19 mouse cellular contexts compared by ENCODE assay signal in the genomic region with DNA sequence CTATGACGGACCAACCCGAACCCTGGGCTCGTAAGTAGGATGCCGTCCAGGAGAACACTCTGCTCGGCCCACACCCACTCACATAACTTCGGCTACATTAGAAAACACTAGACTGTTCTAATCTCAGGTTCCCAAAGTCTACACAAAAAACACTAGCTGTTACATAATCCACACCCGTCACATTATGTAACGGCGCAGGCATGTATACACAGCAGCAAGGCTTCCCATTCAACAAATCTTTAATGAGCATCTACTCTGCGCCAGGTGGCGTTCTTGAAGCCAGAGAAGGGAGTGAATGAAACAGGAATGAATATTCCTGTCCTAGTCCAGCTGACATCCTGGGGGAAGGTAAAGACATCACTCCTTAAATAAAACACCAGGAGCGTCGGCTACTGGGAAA. TPM values are rescaled to one million over a fixed set of nuclear protein-coding genes. Genes with fewer than 3 reads are reported as not detected.
DNase-seq lines count a peak whose midpoint lies in the region; ATAC-seq and TF ChIP-seq lines count a peak whose summit lies in the region.
"Had no signal": no experiment of that assay in that cellular context is flagged by ENCODE, and none has a peak within 500 bp of the region (broad histone marks: within the 10 kb centered on the region; RNA-seq: fewer than 3 reads in every experiment).

No protein-coding gene starts in this region.

- ATAC-seq in hindbrain, embryonic 16.5 days = no peak
- ATAC-seq: intestine, postnatal 0 days; midbrain, embryonic 15.5 days had no signal

- 83% methylated on average over 13 of the region's 13 CpGs for WGBS in hindbrain, embryonic 16.5 days

- DNase-seq in left cerebral cortex, adult 18-20 months (ENCODE audit: low spot score in 2 of 2) = peak; percentile 69 to 76
- no peak for DNase-seq in left cerebral cortex, postnatal 10 days (ENCODE audit: extremely low spot score in 1 of 2, low spot score in 2 of 2)
- DNase-seq in right cerebral cortex, adult 18-20 months = peak; percentile 78
- no peak for DNase-seq in right cerebral cortex, postnatal 10 days (ENCODE audit: low spot score in 2 of 2)
- peak; percentile 54 to 69 for DNase-seq in right cerebral cortex, postnatal 36 days (ENCODE audit: low spot score in 2 of 2)
- DNase-seq: adrenal gland, postnatal 25 days; B cell, adult 2 months; cerebellum, adult 9-11 months; embryo, embryonic 11 days; heart, postnatal 36 days; kidney, postnatal 10 days had no signal

- no peak overlapping the region for H3K27ac ChIP-seq in cortical plate, adult 2 months (ENCODE audit: insufficient read depth, low read length)
- no peak overlapping the region for H3K27ac ChIP-seq in hindbrain, embryonic 16.5 days (ENCODE audit: low read depth, low read length)
- H3K27ac ChIP-seq: embryonic facial prominence, embryonic 15.5 days; forebrain, embryonic 12.5 days; heart, embryonic 13.5 days; hindbrain, embryonic 15.5 days; midbrain, embryonic 15.5 days had no signal

- H3K36me3 ChIP-seq in hindbrain, embryonic 16.5 days (ENCODE audit: control insufficient read depth, insufficient read depth, low read length) = peaks cover 2% of the 10 kb centered on the region; the same call in 1 of the 2 replicates
- H3K36me3 ChIP-seq: midbrain, embryonic 15.5 days had no signal

- intact Hi-C loops in left cerebral cortex, postnatal 10 days (cut with DNase I) = no loop called here

- peak; percentile 5; the same call in 1 of the 2 replicates for TF ChIP-seq CTCF in cortical plate, adult 2 months (IDR thresholded peaks at IDR 0.05; ENCODE audit: extremely low read depth, insufficient read depth, low read length)

- TF ChIP-seq POLR2A in cortical plate, adult 2 months (IDR thresholded peaks at IDR 0.05; ENCODE audit: extremely low read depth, insufficient read depth, low read length) = no peak

- no peak overlapping the region for H3K4me2 ChIP-seq in hindbrain, embryonic 16.5 days (ENCODE audit: low read length)
- H3K4me2 ChIP-seq: embryonic facial prominence, embryonic 15.5 days; forebrain, embryonic 12.5 days; heart, embryonic 13.5 days; hindbrain, embryonic 15.5 days; midbrain, embryonic 15.5 days had no signal

- H3K4me1 ChIP-seq in cortical plate, adult 2 months (ENCODE audit: control insufficient read depth, insufficient read depth, low read length) = peaks cover 5% of the 10 kb centered on the region; the same call in 1 of the 2 replicates
- no peaks in the 10 kb centered on the region; the same call in 1 of the 2 replicates for H3K4me1 ChIP-seq in hindbrain, embryonic 16.5 days (ENCODE audit: control insufficient read depth, insufficient read depth, low read depth, low read length)
- H3K4me1 ChIP-seq: hindbrain, embryonic 15.5 days; midbrain, embryonic 15.5 days had no signal

- H3K9me3 ChIP-seq in hindbrain, embryonic 16.5 days (ENCODE audit: control insufficient read depth, low read length) = no peaks in the 10 kb centered on the region
- H3K9me3 ChIP-seq: embryonic facial prominence, embryonic 15.5 days; forebrain, embryonic 12.5 days; heart, embryonic 13.5 days; hindbrain, embryonic 15.5 days; midbrain, embryonic 15.5 days had no signal

- H3K27me3 ChIP-seq in hindbrain, embryonic 16.5 days (replicated peaks; ENCODE audit: control insufficient read depth, insufficient read depth, low read length) = no peaks in the 10 kb centered on the region
- H3K27me3 ChIP-seq: embryonic facial prominence, embryonic 15.5 days; forebrain, embryonic 12.5 days; heart, embryonic 13.5 days; hindbrain, embryonic 15.5 days; midbrain, embryonic 15.5 days had no signal

- H3K4me3 ChIP-seq in cortical plate, adult 2 months (ENCODE audit: insufficient read depth, low read length) = no peak overlapping the region
- H3K4me3 ChIP-seq in hindbrain, embryonic 16.5 days (ENCODE audit: low read length) = no peak overlapping the region
- H3K4me3 ChIP-seq: embryonic facial prominence, embryonic 15.5 days; forebrain, embryonic 12.5 days; heart, embryonic 13.5 days; hindbrain, embryonic 15.5 days; midbrain, embryonic 15.5 days had no signal

- H3K9ac ChIP-seq in hindbrain, embryonic 16.5 days (ENCODE audit: low read depth, low read length) = no peak overlapping the region
- H3K9ac ChIP-seq: embryonic facial prominence, embryonic 15.5 days; forebrain, embryonic 12.5 days; heart, embryonic 13.5 days; hindbrain, embryonic 15.5 days; midbrain, embryonic 15.5 days had no signal

RNA-seq across cellular contexts. Expression of a gene that starts 12.9 kb away (rescaled TPM):
- total RNA-seq in left cerebral cortex, adult 18-20 months (2021) = 100 to 1,000 TPM in 1 of 2 experiments, 10 to 100 TPM in 1; 91.3 to 104 TPM
- 100 to 1,000 TPM in 1 of 2 experiments, 10 to 100 TPM in 1; 90.8 to 102 TPM for total RNA-seq in left cerebral cortex, postnatal 10 days (2021)
- polyA plus RNA-seq in cortical plate, adult 2 months (2012; rRNA removed) = 81.9 and 83.3 TPM in 2 replicates
- polyA plus RNA-seq in hindbrain, embryonic 16.5 days (2015; fragmentation: Nextera tagmentation; extraction: Ambion mirVana) = 27.3 and 32.5 TPM in 2 replicates

Comparison
In these comparisons a context has a peak if more than half of its experiments do, and no peak if none do; other contexts are left out.
1. DNase-seq: peak in left cerebral cortex, adult 18-20 months (2 of 2), right cerebral cortex, adult 18-20 months (single experiment) and right cerebral cortex, postnatal 36 days (2 of 2); none in left cerebral cortex, postnatal 10 days (0 of 2) and right cerebral cortex, postnatal 10 days (0 of 2).